Mouse (Mus musculus): ENCODE data around the gene Aloxe3. TPM values are rescaled to one million over a fixed set of nuclear protein-coding genes. Genes with fewer than 3 reads are reported as not detected.

Aloxe3 gene
- total and polyA plus RNA-seq, 3 experiments = 0.13 to 0.23 TPM; not detected in 1

GRCm38 (mm10) chr11:69121001-69121740, 4.5 kb upstream of the Aloxe3 start:
- DNase-seq (ENCODE audit: extremely low read depth) = no peak
- H3K36me3 ChIP-seq (replicated peaks in 1 of 2; ENCODE audit: control insufficient read depth in 1 of 2, insufficient read depth in 1 of 2, low read length in 1 of 2) = no peaks in the 10 kb centered on the region
- H3K79me2 ChIP-seq (replicated peaks; ENCODE audit: control insufficient read depth, extremely low read depth, insufficient read depth, poor library complexity, severe bottlenecking) = no peaks in the 10 kb centered on the region
- H3K27me3 ChIP-seq (replicated peaks) = peaks cover 60% of the 10 kb centered on the region
- no peaks in the 10 kb centered on the region for H3K9me3 ChIP-seq (replicated peaks; ENCODE audit: low read length)
- peaks cover 3 to 45% of the 10 kb centered on the region in 2 experiments for H3K4me1 ChIP-seq (ENCODE audit: control insufficient read depth in 1 of 2, insufficient read depth in 2 of 2)
- H3K27ac ChIP-seq (ENCODE audit: insufficient read depth, low read depth) = no peak overlapping the region
- H3K4me2 ChIP-seq (ENCODE audit: insufficient read depth, low read depth, poor library complexity, severe bottlenecking) = peak overlapping the region; percentile 78
- in situ Hi-C loops (cut with MboI; ENCODE audit: low pct_ligation_motif_present, low pct_unique_long_range_greater_than_20kb, low sequenced_read_pairs) (no loop called here), dilution Hi-C loops (cut with MboI; ENCODE audit: extremely low pct_ligation_motif_present, extremely low pct_unique_long_range_greater_than_20kb, low sequenced_read_pairs) (no loop called here)
- H3K9ac ChIP-seq (ENCODE audit: insufficient read depth, low read depth) = peak overlapping the region; percentile 68; the same call in 1 of the 2 replicates
- TF ChIP-seq MXI1 (IDR thresholded peaks at IDR 0.05; ENCODE audit: low read depth, low read length) (0 out of 2 replicates have a peak, but pooled peaks have one; percentile 39), CHD2 (IDR thresholded peaks at IDR 0.05; ENCODE audit: low read length) (no peak), MAX (IDR thresholded peaks at IDR 0.05; ENCODE audit: low read length) (0 out of 2 replicates have a peak, but pooled peaks have one; percentile 35), MYC (IDR thresholded peaks at IDR 0.05; ENCODE audit: low read depth, low read length) (0 out of 2 replicates have a peak, but pooled peaks have one; percentile 37), NRF1 (IDR thresholded peaks at IDR 0.05; ENCODE audit: low read depth, low read length) (0 out of 2 replicates have a peak, but pooled peaks have one; percentile 22)
- peak overlapping the region; percentile 52 to 76 (median 69) for H3K4me3 ChIP-seq (replicated peaks in 1 of 3; ENCODE audit: low read depth in 2 of 3, low read length in 2 of 3, poor library complexity in 1 of 3)

GRCm38 (mm10) chr11:69121741-69122335, 3.9 kb upstream of the Aloxe3 start:
- Histone ChIP-seq H3K27me3 (replicated peaks) (peaks cover 61% of the 10 kb centered on the region), H3K9ac (ENCODE audit: insufficient read depth, low read depth) (peak overlapping the region; percentile 68), H3K36me3 (replicated peaks in 1 of 2; ENCODE audit: control insufficient read depth in 1 of 2, insufficient read depth in 1 of 2, low read length in 1 of 2) (no peaks in the 10 kb centered on the region), H3K4me3 (replicated peaks in 1 of 3; ENCODE audit: low read depth in 2 of 3, low read length in 2 of 3, poor library complexity in 1 of 3) (peak overlapping the region; percentile 69 to 97 (median 76)), H3K27ac (ENCODE audit: insufficient read depth, low read depth) (no peak overlapping the region), H3K4me1 (ENCODE audit: control insufficient read depth in 1 of 2, insufficient read depth in 2 of 2) (peaks cover 5 to 52% of the 10 kb centered on the region in 2 experiments), H3K4me2 (ENCODE audit: insufficient read depth, low read depth, poor library complexity, severe bottlenecking) (peak overlapping the region; percentile 78), H3K79me2 (replicated peaks; ENCODE audit: control insufficient read depth, extremely low read depth, insufficient read depth, poor library complexity, severe bottlenecking) (no peaks in the 10 kb centered on the region), H3K9me3 (replicated peaks; ENCODE audit: low read length) (no peaks in the 10 kb centered on the region)
- DNase-seq (ENCODE audit: extremely low read depth) = peak; percentile 27
- dilution Hi-C loops (cut with MboI; ENCODE audit: extremely low pct_ligation_motif_present, extremely low pct_unique_long_range_greater_than_20kb, low sequenced_read_pairs) (no loop called here), in situ Hi-C loops (cut with MboI; ENCODE audit: low pct_ligation_motif_present, low pct_unique_long_range_greater_than_20kb, low sequenced_read_pairs) (no loop called here)
- TF ChIP-seq SIN3A (IDR thresholded peaks at IDR 0.05; ENCODE audit: low read length) = peak; percentile 2; the same call in 1 of the 2 replicates
- TF ChIP-seq CTCF (conservative IDR thresholded peaks at IDR 0.05 in 1 of 2, IDR thresholded peaks at IDR 0.05 in 1 of 2; ENCODE audit: low read depth in 2 of 2, low read length in 2 of 2) = no peak
- no peak for TF ChIP-seq ZKSCAN1 (IDR thresholded peaks at IDR 0.05; ENCODE audit: borderline replicate concordance, low read depth, low read length)
- TF ChIP-seq BHLHE40 (IDR thresholded peaks at IDR 0.05; ENCODE audit: low read depth, low read length) = no peak
- TF ChIP-seq USF1 (IDR thresholded peaks at IDR 0.05; ENCODE audit: low read depth, low read length) = no peak
- 0 out of 2 replicates have a peak, but pooled peaks have one; percentile 55 for TF ChIP-seq MAZ (IDR thresholded peaks at IDR 0.05; ENCODE audit: low read depth, low read length)
- TF ChIP-seq POLR2AphosphoS2 (IDR thresholded peaks at IDR 0.05; ENCODE audit: low read depth, low read length) = no peak
- no peak for TF ChIP-seq JUN (IDR thresholded peaks at IDR 0.05; ENCODE audit: insufficient read depth, low read depth, low read length)
- TF ChIP-seq TBP (conservative IDR thresholded peaks at IDR 0.05; ENCODE audit: low read depth, low read length) = no peak
- peak; percentile 64; the same call in 1 of the 2 replicates for TF ChIP-seq CHD2 (IDR thresholded peaks at IDR 0.05; ENCODE audit: low read length)
- TF ChIP-seq MEF2A (IDR thresholded peaks at IDR 0.05; ENCODE audit: borderline replicate concordance, low read depth, low read length) = peak; percentile 10; the same call in 1 of the 2 replicates
- TF ChIP-seq UBTF (IDR thresholded peaks at IDR 0.05; ENCODE audit: low read depth, low read length) = no peak
- TF ChIP-seq HCFC1 (IDR thresholded peaks at IDR 0.05; ENCODE audit: low read depth, low read length) = 0 out of 2 replicates have a peak, but pooled peaks have one; percentile 14

Data from CH12.LX (cell line).